Mouse (Mus musculus) cortical plate, adult 2 months (tissue): ENCODE measurements around the gene Kdm5b. TPM values are rescaled to one million over a fixed set of nuclear protein-coding genes. Genes with fewer than 3 reads are reported as not detected.

ENCODE experiments used
- H3K27ac ChIP-seq: fragments of 200-500 bp; 2 replicates; pipeline ENCODE4 v1.5.1; 2012; ENCODE audit warnings: low read length, control low read depth, inconsistent platforms; ENCODE audit not compliant: insufficient read depth
- H3K4me1 ChIP-seq: fragments of 200-500 bp; 2 replicates; pipeline ENCODE4 v1.6.1; 2011; ENCODE audit warnings: low read length; ENCODE audit not compliant: control insufficient read depth, insufficient read depth
- H3K4me3 ChIP-seq: fragments of 200-500 bp; 2 replicates; pipeline ENCODE4 v1.5.1; 2011; ENCODE audit warnings: mild to moderate bottlenecking, low read length, control low read depth; ENCODE audit not compliant: insufficient read depth
- CTCF ChIP-seq: fragments of 200-500 bp; IDR thresholded peaks from 2 replicates; pipeline ENCODE4 v1.5.1; 2011; ENCODE audit warnings: mild to moderate bottlenecking, control low read depth, low read length; ENCODE audit not compliant: insufficient read depth; ENCODE audit errors: extremely low read depth
- POLR2A ChIP-seq: fragments of 200-500 bp; IDR thresholded peaks from 2 replicates; pipeline ENCODE4 v1.6.1; 2011; ENCODE audit warnings: mild to moderate bottlenecking, low read length, control low read depth; ENCODE audit not compliant: insufficient read depth; ENCODE audit errors: extremely low read depth
- polyA plus RNA-seq: library from polyadenylated mRNA; depleted of rRNA; stranded (reverse); fragments of >200 nt; gene quantifications from 2 replicates; pipeline ENCODE4 v1.2.3, GENCODE M21; 2012; rRNA removed

The Kdm5b gene
- polyA plus RNA-seq, 1 experiment: 26.4 TPM

- Histone ChIP-seq H3K4me3 (no peak overlapping the region), H3K27ac (no peak overlapping the region), H3K4me1 (no peaks in the 10 kb centered on the region)
- no peak for TF ChIP-seq CTCF
- TF ChIP-seq POLR2A: no peak
Measured at GRCm38 (mm10) chr1:134651851-134652398, 92.0 kb downstream of the Kdm5b start.

GRCm38 (mm10) chr1:134653603-134654257 is 93.8 kb downstream of the Kdm5b start:
- no peaks in the 10 kb centered on the region for H3K4me1 ChIP-seq
- H3K4me3 ChIP-seq: no peak overlapping the region
- no peak overlapping the region for H3K27ac ChIP-seq
- no peak for TF ChIP-seq POLR2A
- TF ChIP-seq CTCF: no peak

- no peak for TF ChIP-seq POLR2A
- TF ChIP-seq CTCF: no peak
- Histone ChIP-seq H3K27ac (no peak overlapping the region), H3K4me1 (no peaks in the 10 kb centered on the region), H3K4me3 (no peak overlapping the region)
Measured at GRCm38 (mm10) chr1:134658841-134659240, 98.9 kb downstream of the Kdm5b start.

GRCm38 (mm10) chr1:134660163-134660562 is 100.2 kb downstream of the Kdm5b start:
- no peak overlapping the region for H3K4me3 ChIP-seq

GRCm38 (mm10) chr1:134671234-134672070 is 111.5 kb downstream of the Kdm5b start:
- H3K4me1 ChIP-seq: no peaks in the 10 kb centered on the region
- no peak overlapping the region for H3K4me3 ChIP-seq
- TF ChIP-seq POLR2A (no peak), CTCF (no peak)
- no peak overlapping the region for H3K27ac ChIP-seq

More at GRCm38 (mm10) chr1:134660163-134660562, 100.2 kb downstream of the Kdm5b start:
- H3K4me1 ChIP-seq: no peaks in the 10 kb centered on the region
- H3K27ac ChIP-seq: no peak overlapping the region
- TF ChIP-seq POLR2A: no peak
- TF ChIP-seq CTCF: no peak

- no peak overlapping the region for H3K27ac ChIP-seq
- TF ChIP-seq POLR2A (no peak), CTCF (no peak)
- no peak overlapping the region for H3K4me3 ChIP-seq
- H3K4me1 ChIP-seq: no peaks in the 10 kb centered on the region
Measured at GRCm38 (mm10) chr1:134674312-134674711, 114.3 kb downstream of the Kdm5b start.

- no peak overlapping the region for H3K4me3 ChIP-seq
- no peak overlapping the region for H3K27ac ChIP-seq
- H3K4me1 ChIP-seq: no peaks in the 10 kb centered on the region
- no peak for TF ChIP-seq POLR2A
- TF ChIP-seq CTCF: no peak
Measured at GRCm38 (mm10) chr1:134679445-134679844, 119.5 kb downstream of the Kdm5b start.

GRCm38 (mm10) chr1:134680617-134681016 is 120.6 kb downstream of the Kdm5b start:
- Histone ChIP-seq H3K27ac (no peak overlapping the region), H3K4me1 (no peaks in the 10 kb centered on the region), H3K4me3 (no peak overlapping the region)
- no peak for TF ChIP-seq CTCF
- TF ChIP-seq POLR2A: no peak

GRCm38 (mm10) chr1:134682460-134682859 is 122.5 kb downstream of the Kdm5b start:
- Histone ChIP-seq H3K27ac (no peak overlapping the region), H3K4me1 (no peaks in the 10 kb centered on the region), H3K4me3 (no peak overlapping the region)
- no peak for TF ChIP-seq CTCF
- TF ChIP-seq POLR2A: no peak

Other genes with a start within 250 kb of the Kdm5b start
- gene Ppfia4, start 227.2 kb upstream of the Kdm5b start, polyA plus RNA-seq: 52.6 and 59.5 TPM in 2 replicates
- gene Tmem183a, start 198.2 kb upstream of the Kdm5b start, polyA plus RNA-seq: 56.2 and 62.5 TPM in 2 replicates
- gene 4933406M09Rik, start 174.2 kb upstream of the Kdm5b start, polyA plus RNA-seq: not detected in 2 replicates
- gene Cyb5r1, start 154.6 kb upstream of the Kdm5b start, polyA plus RNA-seq: 14.3 and 15.4 TPM in 2 replicates
- gene Adipor1, start 144.8 kb upstream of the Kdm5b start, polyA plus RNA-seq: 59.2 and 59.7 TPM in 2 replicates
- gene Klhl12, start 104.6 kb upstream of the Kdm5b start, polyA plus RNA-seq: 26.3 and 28.4 TPM in 2 replicates
- gene Rabif, start 65.5 kb upstream of the Kdm5b start, polyA plus RNA-seq: 28.7 TPM in 2 replicates
- 0.08 TPM in 1 of 2 replicates, not detected in the other for gene Mgat4e, start 10.5 kb upstream of the Kdm5b start, polyA plus RNA-seq
- gene Syt2, start 86.5 kb downstream of the Kdm5b start, polyA plus RNA-seq: 28.1 and 33.3 TPM in 2 replicates